Comparison of ENCODE assay signal across 8 mouse cellular contexts in genomic region chr5:75043011-75043445, GRCm38 (mm10). TPM values are rescaled to one million over a fixed set of nuclear protein-coding genes. Genes with fewer than 3 reads are reported as not detected.
DNase-seq lines count a peak whose midpoint lies in the region; ATAC-seq and TF ChIP-seq lines count a peak whose summit lies in the region.

No protein-coding gene starts in this region.

- intact Hi-C loops in left cerebral cortex, postnatal 36 days (cut with DNase I) = loop anchor here (5.0 kb wide), 1 partner anchor 101 kb away; no protein-coding TSS in a partner anchor

- 27% methylated on average over 9 of the region's 9 CpGs for WGBS in heart, embryonic 10.5 days
- 19% methylated on average over 9 of the region's 9 CpGs for WGBS in heart, embryonic 13.5 days
- WGBS in liver, embryonic 14.5 days (ENCODE audit: insufficient replicate concordance) = 10% methylated on average over 9 of the region's 9 CpGs

- TF ChIP-seq EP300 in liver, embryonic 14.5 days (IDR thresholded peaks at IDR 0.05; ENCODE audit: low read depth) = no peak

- H3K4me1 ChIP-seq in heart, embryonic 10.5 days = peaks cover 17% of the 10 kb centered on the region
- H3K4me1 ChIP-seq in heart, embryonic 13.5 days = peaks cover 20% of the 10 kb centered on the region
- peaks cover 3 to 9% of the 10 kb centered on the region in 2 experiments; a peak in 3 of 4 replicates for H3K4me1 ChIP-seq in liver, embryonic 14.5 days (replicated peaks; ENCODE audit: control insufficient read depth in 2 of 2, insufficient read depth in 2 of 2, low read length in 1 of 2)

- H3K27me3 ChIP-seq in heart, embryonic 10.5 days (ENCODE audit: insufficient read depth, poor library complexity, severe bottlenecking) = no peaks in the 10 kb centered on the region
- H3K27me3 ChIP-seq in heart, embryonic 13.5 days (replicated peaks) = peaks cover 3% of the 10 kb centered on the region; the same call in 1 of the 2 replicates
- H3K27me3 ChIP-seq in liver, embryonic 14.5 days (ENCODE audit: control insufficient read depth, insufficient read depth, low read length) = no peaks in the 10 kb centered on the region

- peak overlapping the region; percentile 94 for H3K4me2 ChIP-seq in heart, embryonic 13.5 days
- peak overlapping the region; percentile 90 for H3K4me2 ChIP-seq in liver, embryonic 14.5 days (ENCODE audit: low read depth)

- H3K27ac ChIP-seq in heart, embryonic 10.5 days = peak overlapping the region; percentile 98; the same call in 1 of the 2 replicates
- no peak overlapping the region; the same call in 1 of the 2 replicates for H3K27ac ChIP-seq in heart, embryonic 13.5 days (replicated peaks)
- H3K27ac ChIP-seq in liver, embryonic 14.5 days = no peak overlapping the region; the same call in 1 of the 2 replicates

- peak overlapping the region; percentile 99 for H3K9ac ChIP-seq in heart, embryonic 13.5 days
- peak overlapping the region; percentile 98 for H3K9ac ChIP-seq in liver, embryonic 14.5 days (replicated peaks)

- peak overlapping the region; percentile 99 for H3K4me3 ChIP-seq in heart, embryonic 10.5 days
- peak overlapping the region; percentile 98 for H3K4me3 ChIP-seq in heart, embryonic 13.5 days
- H3K4me3 ChIP-seq in liver, embryonic 14.5 days (ENCODE audit: insufficient read depth in 1 of 2, low read depth in 2 of 2, low read length in 2 of 2) = peak overlapping the region; percentile 92 to 95

- peaks cover 8% of the 10 kb centered on the region; the same call in 1 of the 2 replicates for H3K36me3 ChIP-seq in heart, embryonic 10.5 days
- peaks cover 11% of the 10 kb centered on the region for H3K36me3 ChIP-seq in heart, embryonic 13.5 days
- no peaks in the 10 kb centered on the region for H3K36me3 ChIP-seq in liver, embryonic 14.5 days (replicated peaks; ENCODE audit: control insufficient read depth, insufficient read depth, low read depth)

- no peak for DNase-seq in heart, embryonic 10.5 days (ENCODE audit: low spot score)
- no peak for DNase-seq in heart, adult 18-20 months
- peak; percentile 11 for DNase-seq in MEL-GATA-1-ER (ENCODE audit: extremely low read depth, low read depth)
- peak in 1 of 3 experiments; percentile 27 for DNase-seq in liver, embryonic 14.5 days (ENCODE audit: low read depth in 3 of 3, low spot score in 3 of 3)
- DNase-seq in ovary, postnatal 36 days (ENCODE audit: low spot score) = no peak
- DNase-seq in left cerebral cortex, postnatal 36 days (ENCODE audit: low spot score in 2 of 2) = no peak

- no peak for ATAC-seq in heart, embryonic 13.5 days (ENCODE audit: extremely low read depth, insufficient number of reproducible peaks, low FRiP score, low TSS enrichment)
- no peak for ATAC-seq in liver, embryonic 14.5 days (ENCODE audit: insufficient read depth)
- no peak for ATAC-seq in cerebellum, adult (ENCODE audit: insufficient number of reproducible peaks, low FRiP score, low TSS enrichment)

- H3K9me3 ChIP-seq in heart, embryonic 10.5 days = no peaks in the 10 kb centered on the region
- no peaks in the 10 kb centered on the region for H3K9me3 ChIP-seq in heart, embryonic 13.5 days
- H3K9me3 ChIP-seq in liver, embryonic 14.5 days (ENCODE audit: control insufficient read depth, low read length) = no peaks in the 10 kb centered on the region

- no peak for TF ChIP-seq CTCF in liver, embryonic 14.5 days (IDR thresholded peaks at IDR 0.05; ENCODE audit: low read depth)

RNA-seq across cellular contexts. Expression of gene Chic2, which starts 1.5 kb away (rescaled TPM):
- polyA plus RNA-seq in heart, embryonic 10.5 days (2016; fragmentation: Nextera tagmentation; extraction: Ambion mirVana) = 24.5 and 37.8 TPM in 2 replicates
- 10 to 100 TPM; 16.7 to 17.0 TPM for total RNA-seq in heart, adult 18-20 months (2021)
- polyA plus RNA-seq in heart, embryonic 13.5 days (2015; fragmentation: Nextera tagmentation; extraction: Ambion mirVana) = 18.6 and 24.8 TPM in 2 replicates
- polyA plus RNA-seq in liver, embryonic 14.5 days (2012; rRNA removed) = 4.5 and 10.5 TPM in 2 replicates
- polyA plus RNA-seq in liver, embryonic 14.5 days (2014; fragmentation: Nextera tagmentation; extraction: Ambion mirVana) = 19.3 and 24.9 TPM in 2 replicates
- 10 to 100 TPM; 15.3 to 18.8 TPM for total RNA-seq in left cerebral cortex, postnatal 36 days (2021)

RNA-seq across cellular contexts. Expression of gene Gsx2, which starts 32.4 kb away (rescaled TPM):
- not detected in 2 replicates for polyA plus RNA-seq in heart, embryonic 10.5 days (2016; fragmentation: Nextera tagmentation; extraction: Ambion mirVana)
- not detected for total RNA-seq in heart, adult 18-20 months (2021)
- polyA plus RNA-seq in heart, embryonic 13.5 days (2015; fragmentation: Nextera tagmentation; extraction: Ambion mirVana) = not detected in 2 replicates
- not detected in 2 replicates for polyA plus RNA-seq in liver, embryonic 14.5 days (2012; rRNA removed)
- polyA plus RNA-seq in liver, embryonic 14.5 days (2014; fragmentation: Nextera tagmentation; extraction: Ambion mirVana) = not detected in 2 replicates
- under 1 TPM in 1 of 2 experiments, not detected in 1; 0.39 TPM for total RNA-seq in left cerebral cortex, postnatal 36 days (2021)
